Mouse (Mus musculus): Measurements from ENCODE around the gene Slc39a2.
A peak's percentile ranks its signal among the peaks of the same experiment; 100 is the strongest.
"Not testable (repeated sequence)": the region's sequence is repeated elsewhere in the genome, so short reads cannot be mapped to it uniquely, and the experiment has no call there.

Slc39a2 gene

GRCm38 (mm10) chr14:51902806-51903710 lies 10.4 kb downstream of the Slc39a2 start:
- peak; percentile 84 to 85 for DNase-seq

GRCm38 (mm10) chr14:51903782-51904181 lies 11.1 kb downstream of the Slc39a2 start:
- DNase-seq = no peak

GRCm38 (mm10) chr14:51904706-51905105 lies 12.0 kb downstream of the Slc39a2 start:
- DNase-seq = no peak

GRCm38 (mm10) chr14:51906102-51906501 lies 13.4 kb downstream of the Slc39a2 start:
- DNase-seq = no peak

GRCm38 (mm10) chr14:51911301-51911700 lies 18.6 kb downstream of the Slc39a2 start:
- DNase-seq = no peak

- peak in 1 of 2 experiments; percentile 3 for DNase-seq
These were observed 19.8 kb downstream of the Slc39a2 start for GRCm38 (mm10) chr14:51912391-51913061.

GRCm38 (mm10) chr14:51913062-51913959 lies 20.6 kb downstream of the Slc39a2 start:
- peak; percentile 49 to 55 for DNase-seq

- DNase-seq = peak in 1 of 2 experiments; percentile 2
These were observed 21.5 kb downstream of the Slc39a2 start, which contains the start of gene Ndrg2 for GRCm38 (mm10) chr14:51913960-51914762. Ndrg2 (minus strand) TSS chr14:51914158.

- no peak for DNase-seq
These were observed 22.3 kb downstream of the Slc39a2 start for GRCm38 (mm10) chr14:51915030-51915429.

GRCm38 (mm10) chr14:51916539-51916938 lies 23.9 kb downstream of the Slc39a2 start:
- DNase-seq = no peak

- no peak for DNase-seq
These were observed 25.4 kb downstream of the Slc39a2 start, which contains the start of gene Tppp2 for GRCm38 (mm10) chr14:51918125-51918524. Tppp2 (plus strand) TSS chr14:51918425.

- no peak for DNase-seq
These were observed 26.3 kb downstream of the Slc39a2 start for GRCm38 (mm10) chr14:51918966-51919365.

GRCm38 (mm10) chr14:51921759-51922570 lies 29.3 kb downstream of the Slc39a2 start:
- no peak for DNase-seq

GRCm38 (mm10) chr14:51922571-51922865 lies 29.8 kb downstream of the Slc39a2 start, which contains the start of gene Rnase13:
Rnase13 (minus strand) TSS chr14:51922773.
- no peak for DNase-seq

GRCm38 (mm10) chr14:51922910-51923309 lies 30.2 kb downstream of the Slc39a2 start:
- no peak for DNase-seq

- no peak for DNase-seq
These were observed 30.8 kb downstream of the Slc39a2 start for GRCm38 (mm10) chr14:51923492-51923891.

- not testable (repeated sequence) for DNase-seq
These were observed 34.2 kb downstream of the Slc39a2 start for GRCm38 (mm10) chr14:51926930-51927329.

- no peak for DNase-seq
These were observed 36.7 kb downstream of the Slc39a2 start for GRCm38 (mm10) chr14:51929309-51929943.

GRCm38 (mm10) chr14:51929968-51930367 lies 37.3 kb downstream of the Slc39a2 start:
- DNase-seq = no peak

GRCm38 (mm10) chr14:51930824-51931223 lies 38.1 kb downstream of the Slc39a2 start:
- DNase-seq = no peak

Measured in B cell, adult 2 months (primary cell).